Mouse (Mus musculus) brain, embryonic 18.5 days (tissue): Measurements from ENCODE around the gene Prkar1a.
"Not testable (repeated sequence)": the region's sequence is repeated elsewhere in the genome, so short reads cannot be mapped to it uniquely, and the experiment has no call there.

ENCODE experiments used
- DNase-seq: peaks from one replicate; pipeline ENCODE4 v3.0.0-alpha.2; 2012; ENCODE audit warnings: low read depth, low spot score

Prkar1a gene

GRCm38 (mm10) chr11:109649206-109649605 lies at the start of gene Prkar1a:
Gene Prkar1a, plus strand, starts transcription at chr11:109649405.
- peak; percentile 43 for DNase-seq

DNA sequence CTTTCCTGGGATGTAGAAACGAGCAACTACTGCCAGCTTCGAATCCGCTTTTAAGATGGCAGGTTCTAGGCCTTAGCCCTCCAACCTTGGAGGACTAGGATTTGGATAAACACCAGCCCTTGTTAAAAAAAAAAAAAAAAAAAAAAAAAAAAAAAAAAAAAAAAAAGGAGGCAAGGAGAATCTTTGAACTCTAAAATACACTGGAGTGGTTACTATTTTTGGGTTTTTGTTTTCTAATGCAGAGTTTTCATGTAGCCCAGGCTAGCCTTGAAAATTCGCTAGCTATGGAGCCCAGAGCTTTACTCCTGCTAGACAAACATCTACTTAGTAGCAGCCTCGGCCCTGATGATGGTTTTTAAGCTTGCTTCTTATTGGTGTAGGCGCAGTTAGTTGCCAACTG lies 41.6 kb upstream of the Prkar1a start:
- DNase-seq: no peak

- DNase-seq: no peak
These were observed 40.1 kb upstream of the Prkar1a start for GRCm38 (mm10) chr11:109608976-109609625.

- no peak for DNase-seq
These were observed 39.0 kb upstream of the Prkar1a start for GRCm38 (mm10) chr11:109610046-109610794.

DNA sequence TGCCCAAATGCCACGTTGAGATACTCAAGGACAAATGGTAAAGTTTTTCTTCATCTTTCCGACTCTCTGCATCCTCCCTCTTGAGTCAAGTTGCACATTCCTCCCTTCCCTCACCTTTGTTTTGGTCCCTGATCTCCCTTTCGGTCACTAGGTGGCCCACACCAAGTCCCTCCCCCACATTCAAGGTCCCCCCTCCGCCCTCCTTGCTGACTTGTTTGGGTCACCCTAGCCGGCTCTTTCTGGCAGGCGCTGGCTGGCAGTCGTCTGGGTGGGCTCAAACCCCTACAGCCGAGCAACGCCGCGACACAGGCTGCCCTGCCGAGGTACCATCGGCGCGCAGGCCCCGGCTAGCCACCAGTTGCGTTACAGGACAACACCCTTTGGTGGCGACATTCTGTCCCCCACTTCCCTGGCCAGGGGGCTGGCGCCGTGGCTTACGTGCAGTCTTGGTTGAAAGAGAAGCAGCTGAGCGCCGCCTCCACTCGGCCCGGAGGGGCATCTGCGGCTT lies 38.4 kb upstream of the Prkar1a start:
- DNase-seq: no peak

DNA sequence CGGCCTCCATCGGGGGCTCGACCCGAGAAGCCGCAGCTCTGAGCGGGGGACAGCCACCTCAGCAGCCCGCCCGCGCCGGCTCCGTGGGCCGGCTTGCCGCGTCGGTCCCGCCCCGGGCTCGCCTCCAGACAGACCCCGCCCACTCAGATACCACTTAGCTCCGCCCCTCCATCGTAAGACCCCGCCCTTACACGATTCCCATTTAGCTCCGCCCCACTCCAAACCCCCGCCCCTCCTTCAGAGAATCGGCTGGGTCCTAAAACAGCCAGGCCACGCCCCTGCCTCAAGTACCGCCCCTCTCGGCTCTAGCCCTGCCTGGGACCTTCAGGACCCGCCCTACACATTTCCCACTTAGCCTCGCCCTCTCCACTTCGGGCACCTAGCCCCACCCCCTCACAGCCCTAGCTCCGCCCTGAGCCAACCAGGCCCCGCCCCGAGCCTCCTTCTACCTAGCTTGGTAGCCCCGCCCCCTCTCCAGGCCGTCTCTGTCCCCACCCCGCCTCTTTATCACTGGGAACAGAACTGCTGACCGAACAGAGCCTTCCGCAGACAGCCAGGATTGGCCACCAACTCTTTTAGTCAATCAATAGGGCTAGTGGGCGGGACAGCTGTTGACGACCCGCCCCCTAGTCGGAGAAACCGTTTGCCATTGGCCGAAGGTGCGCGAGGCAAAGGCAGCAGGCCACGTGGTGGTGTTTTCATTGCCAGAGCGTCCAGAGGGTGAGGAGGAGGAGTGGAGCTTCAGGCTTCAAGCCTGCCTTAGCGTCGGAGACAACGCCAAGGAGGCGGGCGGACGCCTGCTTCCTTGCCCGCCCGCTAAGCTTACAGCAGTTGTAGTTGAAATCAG lies 37.7 kb upstream of the Prkar1a start, which contains the start of gene Wipi1:
Wipi1 (minus strand) TSS at position 665 of the 847 bp plus-strand sequence.
- peak; percentile 93 for DNase-seq

DNA sequence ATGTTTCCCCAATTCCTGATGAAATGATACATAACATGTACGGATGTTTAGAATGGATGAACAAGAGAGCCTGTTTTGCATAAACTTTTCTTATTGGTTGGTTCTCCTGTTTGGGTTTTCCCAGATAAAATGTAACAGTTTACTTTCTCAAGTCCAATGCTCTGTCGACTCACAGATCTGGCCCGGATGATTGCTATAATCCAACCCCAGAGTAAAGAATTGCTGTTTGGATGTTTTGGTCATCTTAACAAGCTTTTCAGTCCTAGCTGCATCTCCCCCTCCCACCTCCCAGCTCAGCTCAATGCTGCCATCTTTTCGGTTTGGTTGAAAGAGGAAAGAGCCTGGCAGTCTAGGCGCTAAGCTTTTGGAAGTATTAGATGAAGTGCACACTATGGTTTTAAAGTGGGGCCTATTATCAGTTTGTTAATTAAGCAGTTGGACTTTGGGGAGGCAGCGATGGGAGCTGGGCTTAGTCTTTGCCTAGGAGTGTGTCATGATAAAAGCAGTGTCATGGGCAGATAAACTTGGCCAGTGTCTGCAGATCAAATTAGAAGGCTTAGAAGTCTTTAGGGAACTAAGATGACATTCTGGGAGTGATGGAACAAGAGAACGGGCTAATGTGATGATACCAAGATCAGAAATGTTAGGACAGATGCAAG lies 36.2 kb upstream of the Prkar1a start:
- no peak for DNase-seq

DNA sequence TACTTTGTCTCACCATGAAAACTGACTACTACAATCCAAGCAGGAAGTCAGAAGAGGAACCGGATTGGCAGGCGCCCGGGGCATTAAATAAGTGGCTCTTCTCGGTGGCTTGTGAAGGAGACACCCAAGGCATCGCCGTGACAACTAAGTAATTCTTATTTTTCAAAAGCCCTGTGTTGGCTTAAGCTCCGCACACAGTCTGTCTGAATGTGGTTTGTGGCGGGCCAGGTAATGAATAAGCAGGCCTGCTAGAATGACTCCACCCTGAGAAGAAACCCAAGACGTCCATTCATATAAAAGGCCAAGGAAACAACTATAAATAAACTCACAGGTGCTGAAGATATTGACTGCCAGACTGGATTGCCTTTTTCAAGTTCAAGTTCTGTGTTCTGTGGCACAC lies 33.9 kb upstream of the Prkar1a start:
- no peak for DNase-seq

DNA sequence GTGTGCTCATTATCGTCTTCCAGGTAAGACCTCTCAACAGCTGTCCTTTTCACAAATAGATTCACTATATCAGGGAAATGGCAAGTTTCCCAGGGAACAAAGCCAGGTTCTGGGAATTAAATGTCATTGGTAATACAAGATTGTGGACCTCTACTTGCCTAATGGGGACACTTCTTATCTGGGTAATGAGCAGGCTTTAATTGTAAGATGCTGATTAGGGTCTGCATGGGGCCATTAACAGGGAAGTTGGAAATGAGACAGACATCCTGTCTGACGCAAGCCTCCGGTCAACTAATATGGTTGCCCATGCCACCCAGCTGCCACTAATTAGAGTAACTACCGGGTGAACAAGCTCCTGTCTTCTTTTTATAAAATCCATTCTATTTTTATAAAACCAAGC lies 32.9 kb upstream of the Prkar1a start:
- no peak for DNase-seq

GRCm38 (mm10) chr11:109616766-109617165 lies 32.4 kb upstream of the Prkar1a start:
- DNase-seq: no peak

DNA sequence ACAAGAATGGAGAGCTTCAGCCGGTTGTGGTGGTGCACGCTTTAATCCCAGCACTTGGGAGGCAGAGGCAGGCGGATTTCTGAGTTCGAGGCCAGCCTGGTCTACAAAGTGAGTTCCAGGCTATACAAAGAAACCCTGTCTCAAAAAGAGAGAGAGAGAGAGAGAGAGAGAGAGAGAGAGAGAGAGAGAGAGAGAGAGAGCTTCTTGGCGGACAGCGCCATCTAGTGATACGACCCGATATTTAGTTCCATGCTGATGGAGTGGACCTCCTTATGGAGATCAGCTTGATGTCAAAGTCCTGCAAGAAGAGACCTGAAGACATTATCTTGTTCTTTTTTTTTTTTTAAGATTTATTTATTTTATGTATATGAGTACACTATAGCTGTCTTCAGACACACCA lies 30.1 kb upstream of the Prkar1a start:
- not testable (repeated sequence) for DNase-seq

- DNase-seq: no peak
These were observed 28.8 kb upstream of the Prkar1a start for GRCm38 (mm10) chr11:109620356-109620755.

- no peak for DNase-seq
These were observed 28.0 kb upstream of the Prkar1a start for GRCm38 (mm10) chr11:109621183-109621582.

GRCm38 (mm10) chr11:109622518-109623037 lies 26.6 kb upstream of the Prkar1a start:
- DNase-seq: no peak

- no peak for DNase-seq
These were observed 26.0 kb upstream of the Prkar1a start for GRCm38 (mm10) chr11:109623238-109623637.

DNA sequence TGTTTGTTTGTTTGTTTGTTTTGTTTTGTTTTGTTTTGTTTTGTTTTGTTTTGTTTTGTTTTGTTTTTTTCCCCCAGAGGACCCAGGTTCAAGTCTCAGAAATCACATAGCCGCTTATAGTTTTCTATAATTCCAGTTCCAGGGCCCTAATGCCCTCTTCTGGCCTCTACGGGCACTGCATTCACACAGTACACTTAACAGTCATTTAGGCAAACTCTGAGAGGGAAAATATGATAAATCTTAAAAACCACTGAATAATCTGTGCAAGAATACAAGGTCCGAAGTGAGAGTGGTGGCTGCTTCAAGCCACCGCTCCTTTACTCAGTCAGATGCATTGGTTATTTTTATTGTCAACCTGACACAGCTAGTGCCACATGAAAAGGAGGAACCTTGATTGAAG lies 21.6 kb upstream of the Prkar1a start:
- DNase-seq: no peak

- DNase-seq: no peak
These were observed 21.1 kb upstream of the Prkar1a start for GRCm38 (mm10) chr11:109628099-109628498.

DNA sequence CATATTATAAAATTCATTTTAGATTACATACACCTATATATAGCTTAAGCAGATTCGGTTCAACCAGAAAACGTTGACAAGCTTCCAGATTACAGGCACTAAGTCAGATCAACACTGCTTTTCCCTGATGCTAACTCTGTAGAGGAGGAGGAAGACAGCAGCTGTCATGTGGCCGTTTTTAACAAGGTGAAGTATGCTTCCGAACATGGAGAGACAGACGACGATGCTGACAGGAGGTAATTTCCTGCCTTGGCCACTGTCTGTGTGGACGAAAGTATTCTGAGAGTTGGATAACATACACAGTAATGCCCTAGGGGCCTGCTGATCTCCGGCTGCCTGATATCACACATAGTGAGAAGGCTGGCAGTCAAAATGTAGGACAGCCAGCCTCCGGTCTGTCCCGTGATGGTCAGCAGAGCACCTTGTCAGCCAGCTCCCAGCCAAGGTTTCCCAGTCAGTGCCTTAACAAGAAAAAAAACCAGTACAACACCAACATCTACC lies 20.1 kb upstream of the Prkar1a start:
- DNase-seq: no peak

DNA sequence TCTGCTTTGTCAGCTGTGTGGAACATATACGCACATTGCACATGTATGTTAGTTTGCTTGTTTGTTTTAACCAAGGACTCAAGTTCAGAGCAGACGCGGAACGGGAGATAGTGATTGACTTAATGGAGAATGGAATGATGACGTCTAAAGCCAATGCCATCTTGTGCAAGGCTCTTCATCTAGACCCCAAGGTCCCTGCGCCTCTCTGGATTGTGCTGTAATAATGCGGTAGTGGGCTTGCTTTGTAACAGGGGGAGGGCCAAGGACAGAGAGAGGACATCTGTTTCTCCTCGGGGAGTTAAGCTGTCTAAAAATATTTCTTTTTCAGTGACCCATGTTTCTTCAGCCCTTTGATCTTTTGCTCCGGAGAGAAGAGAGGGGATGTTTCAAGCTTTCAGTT lies 14.3 kb upstream of the Prkar1a start:
- DNase-seq: no peak

GRCm38 (mm10) chr11:109635871-109636395 lies 13.3 kb upstream of the Prkar1a start:
- no peak for DNase-seq
